Mouse (Mus musculus) c-Kit-positive CD71-positive TER-119-positive erythroid progenitor cells, embryonic 14.5 days (primary cell): ENCODE measurements around the gene Abhd17a.

Experiments used
- DNase-seq: peaks from one replicate; pipeline ENCODE4 v3.0.0-alpha.2; 2013; ENCODE audit warnings: low spot score

Gene Abhd17a

DNA sequence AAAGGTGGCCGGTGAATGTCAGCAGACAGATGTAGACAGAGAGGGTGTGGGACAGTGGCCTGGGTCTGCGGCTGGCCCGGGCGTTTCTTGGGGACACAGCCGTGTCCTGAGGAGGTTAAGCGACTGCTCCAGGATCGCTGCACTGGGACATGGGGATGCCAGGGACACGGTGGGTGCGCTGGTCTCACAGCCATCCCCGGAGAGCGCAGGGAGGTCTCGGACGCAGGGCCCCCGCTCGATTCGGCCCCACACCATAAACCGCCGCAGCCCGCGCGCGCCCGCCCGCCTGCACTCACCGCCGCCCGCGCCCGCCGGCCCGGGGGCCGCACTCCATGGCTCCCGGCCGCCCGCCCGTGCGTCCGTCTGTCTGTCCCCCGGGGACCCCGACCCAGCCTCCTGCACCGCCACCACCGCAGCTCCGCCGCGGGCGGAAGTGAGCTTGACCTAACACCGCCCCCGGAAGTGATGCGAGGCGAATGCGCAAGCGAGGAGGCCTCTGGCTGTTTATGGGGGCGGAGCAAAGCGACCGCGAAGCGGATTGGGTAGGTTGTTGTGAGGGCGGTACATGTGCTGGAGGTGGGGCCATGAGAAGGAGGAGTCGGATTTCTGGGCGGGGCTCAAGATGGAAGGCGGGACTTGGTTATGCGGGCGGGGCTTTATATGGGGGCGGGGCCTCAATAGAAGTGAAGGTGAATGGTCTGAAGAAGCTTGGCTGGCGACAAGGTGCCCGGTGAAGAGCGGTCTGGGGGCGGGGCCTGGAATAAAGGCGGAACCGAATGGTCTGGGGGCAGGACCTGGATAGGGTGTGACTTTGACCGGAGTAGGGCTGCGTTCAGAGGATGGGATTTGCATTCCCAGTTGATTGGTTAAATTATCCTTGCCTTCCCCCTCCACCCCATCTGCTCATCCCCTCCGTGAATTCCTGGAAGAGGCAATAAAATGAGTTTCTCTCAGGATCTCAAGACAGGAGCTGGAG is at the start of gene Abhd17a:
Abhd17a (minus strand) TSS at position 463 of the 976 bp plus-strand sequence.
- DNase-seq, result peak; percentile 98

DNA sequence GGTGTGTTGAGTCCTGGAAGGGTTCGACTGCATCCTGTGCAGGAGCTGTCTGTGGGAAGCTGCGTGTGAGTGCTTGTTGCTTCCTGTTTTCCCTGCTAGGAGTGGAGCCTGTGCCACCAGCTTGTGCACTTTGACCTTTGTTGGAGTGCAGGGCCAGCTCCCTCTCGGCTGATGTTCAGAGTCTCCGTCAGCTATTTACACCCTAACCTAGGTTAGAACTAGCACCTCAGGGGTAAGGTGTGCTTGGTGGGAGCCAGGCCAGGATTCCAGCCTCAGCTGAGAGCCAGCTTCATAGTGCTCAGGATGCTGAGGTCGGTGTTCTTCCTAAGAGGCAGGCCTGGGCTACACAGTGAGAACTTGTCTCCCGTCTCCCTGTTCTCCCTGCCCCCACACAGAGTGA is 45.2 kb upstream of the Abhd17a start:
- no peak for DNase-seq

DNA sequence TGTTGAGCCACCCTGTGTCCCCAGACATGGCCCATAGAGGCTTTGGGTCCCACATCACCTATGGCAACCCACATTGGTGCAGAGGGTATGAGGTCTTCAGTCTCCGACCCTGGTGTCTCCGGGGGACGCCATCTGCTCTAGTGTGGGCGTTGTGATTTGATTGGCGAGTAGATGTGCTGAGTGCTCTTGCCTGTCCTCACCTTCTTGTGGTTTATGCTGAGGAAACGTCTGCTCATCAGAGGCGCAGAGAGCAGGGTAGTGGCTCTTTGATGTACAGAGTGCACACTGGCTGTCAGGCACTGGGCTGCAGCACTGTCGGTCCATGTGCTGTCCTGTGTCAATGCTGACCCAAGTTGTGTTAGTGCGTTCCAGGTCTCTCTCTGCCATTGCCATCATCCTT is 38.8 kb upstream of the Abhd17a start:
- no peak for DNase-seq

DNA sequence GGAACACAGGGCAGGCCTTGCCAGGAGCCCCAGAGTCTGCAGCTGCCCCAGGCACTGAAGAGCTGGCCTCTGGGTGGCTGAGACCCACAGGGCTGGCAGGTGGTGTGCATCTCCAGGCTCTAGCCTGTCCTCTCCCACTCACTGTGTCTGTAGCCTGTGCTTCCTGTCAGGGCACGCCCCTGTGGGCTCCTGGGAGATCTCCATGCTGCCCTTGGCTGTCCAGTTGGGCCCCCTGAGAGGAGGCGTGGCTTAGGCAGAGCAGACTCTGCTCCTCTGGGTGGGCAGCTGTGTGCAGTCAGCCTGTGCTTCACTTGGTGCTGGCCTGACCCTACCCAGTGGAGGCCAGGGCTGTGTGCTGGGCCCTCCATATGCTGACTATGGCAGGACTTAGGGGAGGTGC is 37.5 kb upstream of the Abhd17a start:
- no peak for DNase-seq

DNA sequence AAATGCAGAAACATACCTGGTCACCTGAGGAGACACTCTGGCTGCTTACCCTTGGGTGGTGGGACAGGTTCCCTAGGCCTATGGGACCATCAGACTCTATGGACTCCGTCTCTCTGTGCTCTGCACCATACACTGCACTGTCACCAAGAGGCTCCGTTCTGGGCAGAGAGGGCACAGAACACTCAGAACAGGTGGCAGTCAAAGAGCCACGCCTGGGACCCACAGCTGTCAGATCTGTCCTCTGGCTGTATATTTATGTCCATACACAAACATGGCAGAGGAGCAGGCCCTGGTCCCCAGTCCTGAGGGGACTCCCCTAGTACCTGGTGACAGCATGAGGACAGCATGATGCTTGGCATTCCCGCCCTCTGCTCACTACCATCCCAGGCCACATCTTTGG is 35.6 kb upstream of the Abhd17a start:
- no peak for DNase-seq

DNA sequence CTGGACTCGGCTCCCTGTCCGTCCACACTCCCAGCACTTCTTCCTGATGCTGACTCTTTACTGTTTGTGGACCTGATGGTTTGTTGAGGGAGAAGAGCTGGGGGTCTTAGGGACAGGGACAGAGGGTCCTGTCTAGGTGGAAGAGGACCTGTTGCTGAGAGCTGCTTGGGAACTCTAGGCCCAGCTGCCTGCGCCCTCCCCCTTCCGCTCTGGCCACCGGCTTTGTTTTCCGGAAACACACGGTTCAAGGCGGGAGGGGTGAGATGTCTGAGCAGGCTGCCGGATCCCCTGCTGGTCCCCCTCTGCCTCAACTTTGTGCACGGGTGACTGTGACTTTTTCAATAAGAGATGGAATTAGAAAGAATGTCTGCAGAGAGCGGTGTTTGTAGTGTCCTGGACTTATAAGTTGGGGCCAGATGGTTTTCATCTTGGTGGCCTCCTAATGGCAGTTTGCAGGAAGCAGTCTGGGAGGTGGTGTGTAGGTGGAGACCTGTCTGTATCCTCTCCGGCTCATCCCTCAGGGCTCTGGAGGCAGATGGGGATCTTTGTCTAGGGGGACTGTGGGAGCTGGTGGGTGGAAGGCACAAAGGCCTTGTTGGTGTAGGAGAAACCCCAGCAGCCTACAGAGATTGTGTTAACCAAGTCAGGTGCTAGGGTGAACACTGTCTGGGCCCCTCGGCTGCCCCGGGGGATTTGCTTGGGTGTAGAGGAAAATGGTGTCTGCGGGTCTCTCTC is 33.5 kb upstream of the Abhd17a start:
- no peak for DNase-seq

DNA sequence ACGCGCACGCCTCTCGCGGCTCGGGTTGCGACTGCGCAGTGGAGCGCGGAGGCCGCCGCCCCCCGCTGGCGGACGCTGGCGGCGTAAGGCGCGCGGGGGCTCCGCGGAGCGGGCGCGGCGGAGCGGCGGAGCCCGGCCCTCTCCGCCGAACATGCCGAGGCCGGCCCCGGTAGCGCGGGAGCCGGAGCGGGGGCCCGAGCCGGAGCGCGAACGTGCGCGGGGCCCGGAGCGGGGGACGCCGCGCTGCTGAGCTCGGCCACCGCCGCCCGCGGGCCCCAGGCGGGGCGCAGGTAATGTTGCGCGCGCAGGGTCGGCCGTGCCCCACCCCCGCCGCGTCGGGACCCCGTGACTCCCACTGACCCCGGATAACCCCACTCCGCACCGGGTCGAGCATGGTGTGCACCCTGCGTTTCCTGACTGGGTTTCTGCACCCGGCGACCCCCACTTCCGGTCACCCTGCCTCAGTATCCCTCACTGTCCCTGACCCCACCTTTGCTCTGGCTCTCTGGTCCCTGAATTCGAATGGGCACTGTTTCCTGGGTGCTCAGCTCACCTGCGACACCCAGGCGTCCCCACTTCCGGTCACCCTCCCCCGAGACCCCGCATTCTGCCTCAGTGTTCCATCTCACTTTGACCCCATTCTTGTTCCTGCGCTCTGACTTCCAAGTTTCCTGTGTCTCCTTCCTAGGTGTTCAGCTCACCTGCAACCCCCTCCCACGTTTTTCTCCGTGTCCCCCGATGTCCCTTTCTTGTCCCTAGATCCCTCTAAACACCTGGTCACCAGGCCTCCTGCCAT is 32.7 kb upstream of the Abhd17a start, which contains the start of gene Csnk1g2:
Csnk1g2 (plus strand) TSS at position 178 of the 796 bp plus-strand sequence.
- no peak for DNase-seq

DNA sequence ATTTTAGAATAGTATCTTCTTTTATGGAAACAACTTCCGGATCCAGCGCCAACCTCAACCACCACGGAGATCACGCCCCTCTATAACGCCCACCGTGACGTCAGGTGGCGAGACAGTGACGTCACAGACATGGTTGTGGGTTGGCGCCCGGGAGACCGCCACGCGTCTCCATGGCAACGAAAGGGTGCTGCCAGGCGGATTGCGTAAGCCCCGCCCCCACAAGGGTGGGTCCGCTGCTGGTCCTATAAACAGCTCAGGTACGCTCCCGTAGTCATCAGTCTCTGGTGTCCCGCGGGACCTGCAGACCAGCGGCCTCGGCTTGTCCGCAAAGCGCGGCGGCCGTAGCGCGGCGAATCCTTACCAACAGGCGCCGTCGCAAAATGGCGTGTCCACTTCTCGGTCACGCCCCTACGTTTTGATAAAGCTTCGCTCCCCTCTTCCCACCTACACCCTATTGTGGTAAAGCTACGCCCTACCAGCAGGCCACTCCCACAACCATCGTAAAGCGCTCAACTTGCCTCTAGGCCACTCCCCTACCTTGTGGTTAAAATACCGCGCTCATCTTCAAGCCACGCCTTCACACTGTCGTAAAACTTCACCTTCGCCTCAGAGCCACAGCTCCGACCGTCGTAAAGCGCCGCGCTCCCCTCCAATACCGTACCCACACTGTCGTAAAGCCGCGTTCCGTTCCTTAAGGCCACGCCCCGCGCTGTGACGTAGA is 32.0 kb upstream of the Abhd17a start:
- peak; percentile 100 for DNase-seq

DNA sequence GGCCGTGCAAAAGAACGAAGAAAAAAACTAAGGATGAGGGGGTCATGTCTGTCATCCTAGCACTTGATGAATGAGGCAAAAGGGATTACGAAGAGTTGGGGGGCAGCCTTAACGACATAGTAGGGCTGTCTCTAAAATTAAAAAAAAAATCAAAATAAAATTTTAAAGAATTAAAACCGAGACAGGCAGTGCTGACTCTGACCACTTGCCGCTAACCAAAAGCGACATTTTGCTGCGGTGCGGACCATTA is 31.5 kb upstream of the Abhd17a start:
- no peak for DNase-seq

DNA sequence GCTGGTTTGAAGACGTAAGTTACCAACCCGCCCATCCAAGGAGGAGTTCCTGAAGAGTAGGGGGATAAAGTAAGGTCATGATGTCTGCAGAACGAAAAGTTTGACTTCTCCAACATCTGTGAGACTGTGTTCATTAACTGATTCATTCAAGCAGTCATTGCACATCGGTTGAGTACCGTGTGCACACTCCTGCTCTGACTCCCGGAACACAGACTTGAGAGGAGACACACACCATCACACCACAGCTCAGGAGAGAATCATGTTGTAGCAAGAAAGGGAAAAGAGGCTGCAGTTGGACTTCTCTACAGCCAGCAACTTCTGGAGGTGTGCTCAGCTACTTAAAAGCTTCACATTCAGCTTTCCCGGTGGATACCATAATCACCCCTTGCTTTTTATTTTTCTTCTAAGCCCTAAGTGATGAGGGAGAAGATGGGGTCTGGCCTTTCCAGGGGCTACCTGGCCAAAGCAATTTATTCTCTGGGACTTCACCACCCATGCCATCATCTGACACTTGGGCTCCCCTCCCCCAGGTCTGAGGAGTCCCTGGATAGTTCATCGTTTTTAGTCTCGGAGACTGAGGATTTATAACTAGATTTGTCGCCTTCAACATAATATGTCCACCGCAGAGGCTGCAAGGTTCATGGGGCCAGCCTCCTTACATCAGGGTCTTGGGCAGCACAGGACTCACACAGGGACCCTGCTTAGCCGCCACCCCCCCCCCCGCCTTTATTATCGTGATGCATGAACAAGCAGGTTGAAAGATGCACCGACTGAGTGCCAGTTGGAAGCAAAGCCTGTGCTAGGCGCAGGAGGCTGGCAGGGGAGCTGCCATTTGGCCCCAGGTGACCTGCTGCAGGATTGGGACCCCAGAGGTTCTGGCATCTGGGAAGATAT is 30.9 kb upstream of the Abhd17a start:
- DNase-seq, result no peak

DNA sequence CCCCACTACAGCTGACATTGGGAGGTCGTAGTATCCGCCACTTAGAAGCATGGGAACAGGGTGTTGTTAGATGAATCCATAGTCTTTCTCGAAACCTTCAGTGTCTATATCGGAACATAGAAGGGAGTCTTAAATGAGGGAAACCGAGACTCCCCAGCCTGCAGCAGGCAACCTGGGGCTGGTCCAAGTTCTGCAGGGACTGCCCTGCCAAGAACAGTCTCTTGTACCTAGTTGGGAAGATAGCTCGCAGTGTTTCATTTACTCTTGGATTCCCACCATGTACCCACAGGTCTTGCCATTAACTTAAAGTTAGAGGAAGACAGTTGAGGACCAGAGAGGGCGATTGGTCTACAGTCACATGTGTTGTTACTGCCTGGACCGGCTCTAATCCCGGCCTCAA is 30.2 kb upstream of the Abhd17a start:
- DNase-seq, result no peak

DNA sequence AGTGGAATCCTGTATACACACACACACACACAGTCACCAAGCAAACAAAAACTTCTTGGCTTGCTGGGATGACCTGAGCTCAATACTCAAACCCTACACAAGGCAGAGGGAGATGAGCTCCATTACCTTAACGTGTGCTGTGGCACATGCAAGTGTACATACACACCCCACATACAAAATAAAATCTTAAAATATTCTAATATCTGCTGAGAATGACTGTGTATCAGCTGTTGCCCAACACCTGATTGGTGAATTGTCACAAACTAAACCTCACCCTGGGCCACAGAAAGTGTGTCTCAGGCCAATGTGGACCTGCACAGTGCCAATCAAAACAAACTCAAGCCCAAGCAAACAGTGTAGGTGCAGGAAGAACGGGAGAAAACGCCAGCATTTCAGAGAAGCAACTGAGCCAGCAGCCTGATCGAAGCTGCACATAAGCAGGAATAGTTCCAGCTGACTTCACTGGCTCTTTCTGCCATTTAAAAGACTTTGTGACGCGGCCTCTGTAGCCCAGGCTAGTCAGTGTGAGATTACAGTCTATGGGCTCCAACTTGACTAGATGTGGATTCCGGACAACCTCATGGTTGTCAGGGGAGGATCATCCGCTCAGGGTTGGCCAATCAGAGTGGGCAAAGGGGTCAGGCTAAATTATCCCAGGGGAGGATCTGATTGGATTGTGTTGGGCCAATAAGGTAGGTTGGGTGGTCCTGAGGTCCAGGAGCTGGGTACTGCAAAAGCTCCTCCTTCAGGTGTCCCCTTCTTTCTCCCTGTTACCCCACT is 29.5 kb upstream of the Abhd17a start:
- no peak for DNase-seq

DNA sequence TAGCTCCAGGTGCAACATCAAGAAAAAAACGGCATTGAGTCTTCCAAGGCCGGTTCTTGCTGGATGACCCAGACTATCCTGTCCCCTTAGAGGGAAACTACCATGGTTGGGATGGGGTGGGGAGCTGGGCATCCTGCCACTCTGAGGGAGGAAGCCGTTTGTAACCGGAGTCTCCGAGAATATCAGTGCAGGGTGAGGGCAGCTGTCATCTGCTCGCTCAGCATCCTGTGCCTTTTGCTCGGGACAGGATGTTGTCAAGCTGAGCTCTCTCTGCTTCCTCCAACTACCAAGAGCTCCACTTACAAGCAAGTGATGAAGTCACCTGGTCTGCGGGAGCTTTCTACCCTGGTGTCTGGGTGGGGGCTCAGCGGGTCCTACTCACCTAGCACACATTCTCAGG is 28.0 kb upstream of the Abhd17a start:
- no peak for DNase-seq

DNA sequence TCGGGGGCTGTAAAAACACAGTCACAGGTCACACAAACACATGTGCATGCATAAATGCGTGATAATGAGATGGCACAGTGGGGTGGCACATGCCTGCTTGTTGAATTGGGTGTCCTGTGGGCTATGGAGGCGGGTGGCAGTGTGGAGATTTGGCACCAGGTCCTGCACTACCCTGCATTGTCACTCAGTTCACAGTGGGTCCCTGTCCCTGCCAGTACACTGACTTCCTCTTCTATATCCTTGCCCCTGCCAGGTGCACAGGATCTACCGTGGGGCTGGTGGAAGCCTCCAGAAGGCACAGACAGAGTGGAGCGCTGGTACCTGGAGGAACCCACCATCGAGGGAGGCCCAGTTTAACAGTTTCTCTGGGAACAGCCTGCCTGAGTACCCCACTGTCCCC is 24.2 kb upstream of the Abhd17a start:
- no peak for DNase-seq

DNA sequence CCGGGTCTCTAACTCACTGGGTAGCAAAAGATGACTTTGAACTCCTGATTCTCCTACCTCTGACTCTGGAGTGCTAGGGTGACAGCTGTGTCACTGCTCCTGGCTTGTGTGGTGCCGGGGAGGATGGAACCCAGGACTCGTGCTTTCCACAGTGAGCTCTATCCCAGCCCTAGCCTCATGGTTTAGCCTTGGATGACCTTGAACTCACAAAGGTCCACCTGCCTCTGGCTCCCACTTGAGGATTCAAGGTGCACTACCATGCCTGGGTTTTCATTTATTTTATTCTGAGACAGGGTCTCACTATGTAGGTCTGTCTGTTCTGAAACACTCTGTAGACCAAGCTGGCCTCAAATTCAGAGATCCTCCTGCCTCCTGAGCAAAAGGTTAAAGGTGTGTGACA is 23.7 kb upstream of the Abhd17a start:
- no peak for DNase-seq

DNA sequence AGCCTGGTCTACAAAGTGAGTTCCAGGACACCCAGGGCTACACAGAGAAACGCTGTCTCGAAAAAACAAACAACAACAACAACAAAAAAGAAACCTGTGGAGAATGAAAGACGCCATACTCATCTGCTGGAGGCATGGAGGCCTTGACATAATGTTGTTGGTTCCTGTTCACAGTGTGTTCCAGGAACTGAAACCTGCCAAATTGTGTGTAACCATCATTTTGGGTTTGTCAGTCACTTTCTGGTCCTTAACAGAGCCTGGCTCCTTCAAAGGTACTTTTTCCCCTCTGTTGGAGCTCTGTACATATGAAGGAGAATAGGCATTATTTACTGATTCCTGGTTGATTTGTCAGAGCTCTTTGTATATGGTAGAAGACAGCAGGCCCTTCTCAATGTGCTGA is 21.8 kb upstream of the Abhd17a start:
- no peak for DNase-seq

DNA sequence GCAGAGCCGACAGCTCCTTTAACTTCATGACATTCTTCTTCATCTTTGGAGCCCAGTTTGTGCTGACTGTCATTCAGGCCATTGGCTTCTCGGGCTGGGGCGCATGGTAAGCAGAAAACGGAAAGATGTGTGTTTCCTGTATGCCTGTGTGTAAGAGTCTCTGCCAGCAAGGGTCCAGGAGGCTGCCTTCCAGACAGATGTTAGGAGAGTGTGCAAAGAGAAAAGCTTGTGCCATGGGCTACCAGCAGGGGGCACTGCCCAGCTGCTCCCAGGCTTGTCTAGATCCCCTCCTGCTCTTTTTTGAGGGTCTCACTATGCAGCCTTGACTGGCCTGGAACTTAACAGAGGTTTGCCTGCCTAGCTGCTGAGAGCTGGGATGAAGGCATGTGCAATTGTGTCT is 20.9 kb upstream of the Abhd17a start:
- DNase-seq, result no peak

DNA sequence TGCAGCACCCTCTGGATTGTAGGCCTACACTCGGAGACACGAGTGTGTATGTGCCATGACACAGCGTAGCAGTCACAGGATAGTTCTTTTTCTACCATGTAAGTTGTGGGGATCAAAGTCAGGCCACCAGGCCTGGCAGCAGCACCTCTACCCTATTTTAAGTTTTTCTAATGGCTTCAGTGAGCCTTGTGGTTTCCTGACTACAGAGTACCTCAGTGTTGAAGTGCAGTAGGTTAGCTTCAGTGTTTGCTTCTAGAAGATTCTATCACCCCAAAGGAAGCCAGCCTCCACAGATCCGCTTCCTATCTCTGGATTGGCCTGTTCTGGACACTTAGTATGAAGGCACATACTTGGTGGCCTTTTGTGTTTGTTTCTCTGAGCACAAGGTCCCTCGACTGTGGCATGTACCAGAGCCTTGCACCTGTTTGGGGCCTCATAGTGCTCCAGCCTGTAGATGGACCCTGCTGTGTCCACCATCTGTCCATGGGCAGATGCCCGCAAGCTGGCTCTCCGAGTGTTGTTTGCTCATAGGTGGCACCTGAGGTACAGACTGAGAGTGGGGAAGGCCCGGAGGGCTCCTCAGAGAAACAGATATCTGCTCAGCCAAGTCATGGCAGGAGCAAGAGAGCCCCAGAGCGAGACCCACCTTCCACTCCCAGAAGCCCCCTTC is 20.1 kb upstream of the Abhd17a start:
- no peak for DNase-seq

DNA sequence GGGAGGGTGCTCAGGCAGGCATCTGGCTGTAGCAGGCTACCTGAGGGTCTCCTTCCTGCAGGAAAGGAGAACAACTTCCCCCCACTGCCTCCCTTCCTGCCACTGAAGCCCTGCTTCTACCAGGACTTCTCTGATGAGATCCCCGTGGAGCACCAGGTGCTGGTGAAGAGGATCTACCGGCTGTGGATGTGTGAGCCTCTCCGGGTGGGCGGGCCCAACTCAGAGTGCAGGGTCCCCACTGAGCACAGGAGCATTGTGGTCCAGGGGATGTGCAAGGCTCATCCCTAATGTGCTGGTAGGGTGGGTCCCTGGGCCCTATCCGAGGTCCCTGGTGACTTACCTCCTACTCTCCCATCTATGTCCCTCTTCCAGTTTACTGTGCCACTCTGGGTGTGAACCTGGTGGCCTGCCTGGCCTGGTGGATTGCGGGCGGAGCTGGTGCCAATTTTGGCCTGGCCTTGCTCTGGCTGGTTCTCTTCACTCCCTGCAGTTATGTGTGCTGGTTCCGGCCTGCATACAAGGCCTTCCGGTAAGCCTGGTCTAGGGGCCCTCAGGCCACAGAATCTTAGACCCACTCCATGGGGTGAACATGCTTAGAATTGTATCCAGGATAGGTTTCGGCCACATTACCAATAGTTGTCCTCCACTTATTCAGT is 19.3 kb upstream of the Abhd17a start:
- DNase-seq, result no peak
